Mouse (Mus musculus): ENCODE results near the gene Gpd1l.

GRCm38 (mm10) chr9:114920569-114920968 is 13.2 kb downstream of the Gpd1l start:
- TF ChIP-seq GATA1 (IDR thresholded peaks at IDR 0.05; ENCODE audit: low read length) (no peak), TAL1 (IDR thresholded peaks at IDR 0.05; ENCODE audit: low read length) (no peak)

All from erythroblast, embryonic 14.5 days (primary cell).